Mouse (Mus musculus): ENCODE results near the gene Mctp1. TPM values are rescaled to one million over a fixed set of nuclear protein-coding genes. Genes with fewer than 3 reads are reported as not detected.
A peak's percentile ranks its signal among the peaks of the same experiment; 100 is the strongest.

The Mctp1 gene
- total and polyA plus RNA-seq, 3 experiments: not detected

DNA sequence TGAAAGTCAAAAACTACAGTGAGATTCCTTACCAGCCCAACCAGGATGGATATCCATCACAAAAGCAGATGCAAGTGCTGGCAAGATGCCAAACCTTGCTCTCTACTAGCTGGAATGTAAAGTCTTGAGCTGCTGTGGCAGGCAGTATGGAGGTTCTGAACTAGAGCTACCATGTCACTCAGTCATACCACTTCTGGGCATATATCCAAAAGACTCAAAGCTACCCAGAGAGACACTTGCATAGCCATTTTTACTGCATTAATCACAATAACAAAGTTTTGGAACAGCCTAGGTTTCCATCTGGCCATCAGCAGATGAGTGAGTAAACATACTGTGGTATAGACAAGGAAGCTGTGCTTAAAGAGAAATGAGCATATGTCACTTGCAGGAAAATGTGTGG lies 25.6 kb upstream of the Mctp1 start:
- H3K9ac ChIP-seq (ENCODE audit: control insufficient read depth, low read depth, low read length, poor library complexity, severe bottlenecking): no peak overlapping the region
- TF ChIP-seq TBP (IDR thresholded peaks at IDR 0.05; ENCODE audit: low read depth, low read length) (no peak), POLR2AphosphoS2 (IDR thresholded peaks at IDR 0.05; ENCODE audit: low read length) (no peak), ZC3H11A (IDR thresholded peaks at IDR 0.05; ENCODE audit: low read depth, low read length) (no peak), CHD1 (IDR thresholded peaks at IDR 0.05; ENCODE audit: low read depth, low read length) (no peak), EP300 (IDR thresholded peaks at IDR 0.05; ENCODE audit: low read depth in 1 of 2, low read length in 2 of 2) (no peak), MAFK (IDR thresholded peaks at IDR 0.05; ENCODE audit: borderline replicate concordance, low read depth, low read length) (no peak), MXI1 (IDR thresholded peaks at IDR 0.05; ENCODE audit: low read depth, low read length) (no peak), CHD2 (IDR thresholded peaks at IDR 0.05; ENCODE audit: low read length) (no peak)
- H3K27me3 ChIP-seq (ENCODE audit: control insufficient read depth in 1 of 2, insufficient read depth in 2 of 2, low read length in 2 of 2): no peaks in the 10 kb centered on the region
- no peaks in the 10 kb centered on the region for H3K9me3 ChIP-seq (replicated peaks; ENCODE audit: insufficient read depth, low read length)
- no peaks in the 10 kb centered on the region for H3K79me2 ChIP-seq (ENCODE audit: control insufficient read depth, insufficient read depth, low read length, poor library complexity)
- DNase-seq (ENCODE audit: low read depth, low spot score): peak; percentile 8
- no peaks in the 10 kb centered on the region for H3K4me1 ChIP-seq (ENCODE audit: control insufficient read depth in 1 of 2, insufficient read depth in 2 of 2, low read length in 2 of 2)
- H3K36me3 ChIP-seq (ENCODE audit: control insufficient read depth in 1 of 2, insufficient read depth in 2 of 2, low read length in 2 of 2): no peaks in the 10 kb centered on the region
- no peak overlapping the region for H3K27ac ChIP-seq (ENCODE audit: control insufficient read depth, low read depth, low read length)
- no peak overlapping the region for H3K4me3 ChIP-seq (ENCODE audit: control insufficient read depth in 1 of 2, insufficient read depth in 1 of 2, low read depth in 2 of 2, low read length in 2 of 2)

DNA sequence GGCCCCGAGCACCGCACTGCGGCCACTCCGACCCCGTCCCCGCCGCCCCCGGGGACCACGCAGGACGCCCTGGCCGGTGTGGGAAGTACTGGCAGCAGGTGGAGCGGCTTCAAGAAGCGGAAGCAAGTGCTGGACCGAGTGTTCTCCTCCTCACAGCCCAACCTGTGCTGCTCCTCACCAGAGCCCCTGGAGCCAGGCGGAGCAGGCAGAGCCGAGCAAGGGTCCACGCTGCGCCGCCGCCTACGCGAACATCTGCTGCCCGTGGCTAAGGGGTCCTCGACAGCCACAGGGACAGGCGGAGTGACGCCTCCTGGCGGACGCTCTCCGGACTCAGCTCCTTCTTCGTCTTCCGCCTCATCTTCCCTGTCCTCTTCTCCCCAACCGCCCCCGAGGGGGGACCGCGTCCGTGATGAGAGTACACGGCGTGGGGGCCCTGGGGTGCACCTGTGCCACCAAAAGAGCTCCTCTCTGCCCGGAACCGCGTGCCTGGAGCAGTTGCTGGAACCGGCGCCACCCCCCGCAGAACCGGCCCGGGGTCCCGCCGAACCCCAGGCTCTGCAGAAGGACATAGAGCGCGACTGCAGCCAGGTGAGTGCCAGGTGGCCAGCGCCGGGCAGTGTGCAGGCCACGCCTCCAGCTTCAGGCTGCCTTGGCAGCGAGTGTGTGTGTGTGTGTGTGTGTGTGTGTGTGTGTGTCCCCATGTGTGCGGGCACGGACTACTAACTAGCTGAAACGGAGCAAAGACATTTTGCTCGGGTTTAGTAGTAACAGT lies 515 bp downstream of the Mctp1 start:
- no peaks in the 10 kb centered on the region for H3K4me1 ChIP-seq (ENCODE audit: control insufficient read depth in 1 of 2, insufficient read depth in 2 of 2, low read length in 2 of 2)
- TF ChIP-seq ZNF384 (IDR thresholded peaks at IDR 0.05; ENCODE audit: low read depth, low read length) (no peak), MAZ (IDR thresholded peaks at IDR 0.05; ENCODE audit: low read depth, low read length) (no peak), TAL1 (IDR thresholded peaks at IDR 0.05; ENCODE audit: low read length) (no peak), GATA1 (IDR thresholded peaks at IDR 0.05; ENCODE audit: low read depth, low read length) (no peak), RCOR1 (IDR thresholded peaks at IDR 0.05; ENCODE audit: low read depth, low read length) (no peak), ELF1 (IDR thresholded peaks at IDR 0.05; ENCODE audit: low read depth, low read length) (no peak), MYC (IDR thresholded peaks at IDR 0.05; ENCODE audit: low read depth, low read length) (no peak), POLR2AphosphoS2 (IDR thresholded peaks at IDR 0.05; ENCODE audit: low read length) (no peak), MAFK (IDR thresholded peaks at IDR 0.05; ENCODE audit: borderline replicate concordance, low read depth, low read length) (no peak), ZMIZ1 (IDR thresholded peaks at IDR 0.05; ENCODE audit: low read depth, low read length) (no peak), CTCF (IDR thresholded peaks at IDR 0.05 in 2 of 3, conservative IDR thresholded peaks at IDR 0.05 in 1 of 3; ENCODE audit: control insufficient read depth in 1 of 3, insufficient read depth in 1 of 3, low read depth in 2 of 3, low read length in 3 of 3, poor library complexity in 1 of 3, severe bottlenecking in 1 of 3) (no peak), SIN3A (IDR thresholded peaks at IDR 0.05; ENCODE audit: low read length) (no peak), USF2 (IDR thresholded peaks at IDR 0.05; ENCODE audit: borderline replicate concordance in 1 of 2, insufficient read depth in 1 of 2, low read depth in 1 of 2, low read length in 2 of 2) (no peak), GABPA (IDR thresholded peaks at IDR 0.05; ENCODE audit: low read depth, low read length) (no peak), POLR2AphosphoS5 (IDR thresholded peaks at IDR 0.05; ENCODE audit: borderline replicate concordance, low read depth, low read length) (no peak), MAX (IDR thresholded peaks at IDR 0.05; ENCODE audit: low read length) (no peak)
- no peaks in the 10 kb centered on the region for H3K79me2 ChIP-seq (ENCODE audit: control insufficient read depth, insufficient read depth, low read length, poor library complexity)
- no peak overlapping the region for H3K27ac ChIP-seq (ENCODE audit: control insufficient read depth, low read depth, low read length)
- no peak overlapping the region for H3K4me3 ChIP-seq (ENCODE audit: control insufficient read depth in 1 of 2, insufficient read depth in 1 of 2, low read depth in 2 of 2, low read length in 2 of 2)
- no peaks in the 10 kb centered on the region for H3K27me3 ChIP-seq (ENCODE audit: control insufficient read depth in 1 of 2, insufficient read depth in 2 of 2, low read length in 2 of 2)
- no peak overlapping the region for H3K9ac ChIP-seq (ENCODE audit: control insufficient read depth, low read depth, low read length, poor library complexity, severe bottlenecking)
- no peaks in the 10 kb centered on the region for H3K9me3 ChIP-seq (replicated peaks; ENCODE audit: insufficient read depth, low read length)
- DNase-seq (ENCODE audit: low read depth, low spot score): no peak
- H3K36me3 ChIP-seq (ENCODE audit: control insufficient read depth in 1 of 2, insufficient read depth in 2 of 2, low read length in 2 of 2): no peaks in the 10 kb centered on the region
